Mouse (Mus musculus) cortical plate, adult 2 months (tissue): Measurements from ENCODE around the gene Agpat2.

Experiments used
- CTCF ChIP-seq: fragments of 200-500 bp; IDR thresholded peaks from 2 replicates; pipeline ENCODE4 v1.5.1; 2011; ENCODE audit warnings: mild to moderate bottlenecking, control low read depth, low read length; ENCODE audit not compliant: insufficient read depth; ENCODE audit errors: extremely low read depth
- POLR2A ChIP-seq: fragments of 200-500 bp; IDR thresholded peaks from 2 replicates; pipeline ENCODE4 v1.6.1; 2011; ENCODE audit warnings: mild to moderate bottlenecking, low read length, control low read depth; ENCODE audit not compliant: insufficient read depth; ENCODE audit errors: extremely low read depth

DNA sequence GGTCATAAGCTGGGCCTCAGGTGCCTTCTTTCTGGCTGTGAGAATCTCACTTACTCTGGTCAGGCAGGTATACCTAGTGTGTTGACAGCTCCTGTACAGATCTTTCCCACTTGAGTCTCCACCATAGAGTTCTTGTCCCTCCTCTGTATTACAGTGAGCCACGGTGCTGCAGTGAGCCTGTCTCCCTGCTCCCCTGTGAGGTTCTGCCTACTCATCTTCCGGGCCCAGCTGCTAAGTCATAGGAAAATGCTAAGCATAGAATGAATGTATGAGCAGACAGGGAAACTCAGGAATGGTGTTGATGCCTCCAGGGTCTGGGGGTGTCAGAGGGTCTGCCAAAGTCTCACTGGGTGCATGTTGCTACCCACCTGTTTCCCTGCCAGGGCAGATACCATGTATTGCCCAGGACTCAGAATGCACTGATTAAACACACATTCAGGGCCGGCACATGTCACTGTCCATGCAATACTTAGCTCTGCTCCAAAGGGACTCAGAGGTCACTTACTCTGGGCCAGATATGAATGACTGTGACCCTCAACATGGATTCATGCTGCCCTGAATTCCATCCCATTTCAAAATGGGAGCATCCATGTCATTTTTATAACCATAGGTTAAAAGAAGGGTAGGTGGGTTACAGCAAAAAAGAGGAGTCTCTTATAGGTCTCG lies 11.4 kb upstream of the Agpat2 start:
- TF ChIP-seq CTCF, result no peak
- TF ChIP-seq POLR2A, result no peak
